Mouse (Mus musculus) B cell, adult 2 months (primary cell): ENCODE results near the gene Hoxa11.

Experiments
- DNase-seq, 2 experiments: peaks; one replicate each; pipeline ENCODE4 v3.0.0; 2022

The Hoxa11 gene

DNA sequence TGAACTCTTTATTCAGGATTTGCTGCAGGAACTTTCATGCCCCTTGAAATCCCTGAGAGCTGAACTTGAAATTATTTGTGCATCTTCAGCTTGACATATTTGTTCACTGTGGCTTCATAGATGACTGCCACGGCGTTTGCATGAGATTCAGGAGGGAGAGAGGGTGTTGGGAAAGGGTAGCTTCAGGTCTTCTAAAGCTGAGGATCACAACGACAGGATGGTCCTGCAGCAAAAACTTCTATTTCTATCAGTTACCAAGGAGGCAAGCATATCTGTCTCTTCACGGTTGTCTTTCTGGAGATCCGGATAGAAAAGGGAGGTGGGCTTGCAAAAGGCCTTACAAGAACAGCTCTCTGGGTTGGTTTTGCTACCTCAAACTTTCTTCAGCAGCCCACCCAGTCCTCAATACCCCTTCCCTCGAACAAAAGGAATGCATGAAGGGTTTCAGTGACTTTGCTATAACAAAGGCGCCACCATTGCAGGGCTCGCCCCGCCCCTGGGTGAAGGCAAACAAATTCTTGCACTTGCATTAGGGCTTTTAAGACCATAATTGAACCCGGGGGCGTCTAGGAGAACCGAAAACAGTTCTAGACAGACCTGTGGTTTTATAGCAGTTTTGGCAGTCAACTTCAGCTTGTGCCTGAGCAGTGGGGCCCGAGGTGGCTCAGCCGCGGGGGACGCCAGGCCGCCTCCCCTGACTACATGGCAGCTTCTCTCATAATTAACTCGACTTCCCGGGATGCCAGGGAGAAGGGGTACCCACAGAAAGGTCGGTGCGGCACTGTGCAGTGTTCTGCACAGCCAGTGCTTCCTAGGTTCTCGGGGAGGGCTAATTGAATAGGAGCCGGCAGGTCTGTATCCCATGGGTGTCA, 2.4 kb upstream of the Hoxa11 start:
- peak in 1 of 2 experiments; percentile 29 for DNase-seq

GRCm38 (mm10) chr6:52246916-52247315, 1.3 kb upstream of the Hoxa11 start:
- no peak for DNase-seq

- DNase-seq = peak; percentile 31 to 44
These were observed 793 bp upstream of the Hoxa11 start for GRCm38 (mm10) chr6:52246403-52246803.

- peak in 1 of 2 experiments; percentile 37 for DNase-seq
These were observed 412 bp downstream of the Hoxa11 start for GRCm38 (mm10) chr6:52245040-52245756.

- no peak for DNase-seq
These were observed 1.1 kb downstream of the Hoxa11 start for GRCm38 (mm10) chr6:52244471-52245039.

DNA sequence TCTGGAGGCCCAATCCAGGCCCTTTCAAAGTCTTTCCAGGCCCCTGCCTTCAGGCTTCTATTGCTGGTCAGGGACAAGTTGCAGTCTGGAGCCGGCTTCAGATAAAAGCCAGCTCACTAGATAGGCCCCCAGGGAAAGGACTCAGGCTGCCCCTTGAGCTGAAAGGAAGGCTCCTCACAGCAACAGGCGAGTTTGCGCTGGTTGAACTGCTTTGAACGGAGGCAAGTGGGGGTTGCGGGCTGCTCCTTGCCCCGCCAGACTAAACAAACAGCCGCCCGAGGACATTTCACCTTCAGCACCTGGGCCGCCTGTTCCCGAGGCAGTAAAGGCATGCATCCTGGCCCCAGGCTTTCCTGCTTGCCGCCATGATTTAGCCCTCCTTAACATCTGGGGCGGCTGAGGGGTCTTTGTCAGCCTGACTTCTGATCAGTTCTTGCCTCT, 1.9 kb downstream of the Hoxa11 start:
- DNase-seq = no peak

GRCm38 (mm10) chr6:52242801-52243332, 2.7 kb downstream of the Hoxa11 start:
- DNase-seq = no peak

- DNase-seq = no peak
These were observed 4.5 kb downstream of the Hoxa11 start for GRCm38 (mm10) chr6:52241001-52241621.

DNA sequence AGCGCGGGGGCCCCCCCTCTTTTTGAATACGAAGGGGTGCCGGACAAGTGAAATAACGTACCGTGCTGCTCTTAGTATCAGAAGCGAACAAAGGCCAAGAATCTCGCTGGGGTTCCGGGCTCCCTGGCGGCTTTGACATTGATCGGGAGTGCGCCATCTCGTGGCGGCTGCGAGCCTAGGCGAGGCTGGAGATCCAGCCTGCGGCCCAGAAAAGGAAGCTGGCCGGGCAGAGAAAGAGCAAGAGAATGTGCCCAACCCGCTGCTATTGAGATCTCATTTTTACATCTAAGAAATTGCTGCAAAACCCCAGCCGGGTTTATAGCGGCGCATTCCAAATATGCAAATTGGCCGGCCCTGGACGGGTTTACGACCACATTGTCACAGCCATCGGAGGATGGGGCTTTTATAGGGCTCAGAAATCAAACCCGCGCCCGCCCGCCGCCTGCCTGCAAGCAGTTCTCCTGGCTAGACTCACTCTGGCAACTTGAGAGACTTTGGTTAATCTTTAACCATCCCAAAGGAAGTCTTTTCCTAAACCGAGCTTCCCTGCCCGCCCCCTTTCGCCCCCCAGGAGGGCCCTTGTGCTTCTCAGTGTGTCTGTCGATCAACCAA, 5.1 kb downstream of the Hoxa11 start, which contains the start of gene Hoxa10:
Gene Hoxa10 (minus strand): TSS at position 466 of the 612 bp plus-strand sequence.
- DNase-seq = peak; percentile 85 to 87

GRCm38 (mm10) chr6:52239625-52240388, 5.8 kb downstream of the Hoxa11 start:
- no peak for DNase-seq

DNA sequence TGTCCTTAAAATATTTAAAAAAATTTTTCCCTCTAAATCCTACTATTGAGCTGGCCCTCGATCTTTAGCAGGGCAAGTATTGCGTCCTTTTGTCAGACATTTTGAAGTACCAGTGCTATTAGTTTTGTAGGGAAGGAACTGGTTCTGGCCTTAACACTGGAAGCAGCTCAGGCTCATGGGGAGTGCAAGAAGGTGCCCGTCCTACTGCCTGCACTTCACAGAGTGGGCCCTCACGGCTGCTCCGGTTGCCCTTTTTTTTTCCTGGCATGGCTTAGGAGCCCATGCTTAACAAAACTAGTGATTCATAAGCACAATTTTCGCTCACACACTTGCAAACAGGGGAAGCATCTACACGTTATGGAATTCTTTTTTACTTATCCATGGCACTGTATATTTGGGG, 6.6 kb downstream of the Hoxa11 start:
- no peak for DNase-seq

DNA sequence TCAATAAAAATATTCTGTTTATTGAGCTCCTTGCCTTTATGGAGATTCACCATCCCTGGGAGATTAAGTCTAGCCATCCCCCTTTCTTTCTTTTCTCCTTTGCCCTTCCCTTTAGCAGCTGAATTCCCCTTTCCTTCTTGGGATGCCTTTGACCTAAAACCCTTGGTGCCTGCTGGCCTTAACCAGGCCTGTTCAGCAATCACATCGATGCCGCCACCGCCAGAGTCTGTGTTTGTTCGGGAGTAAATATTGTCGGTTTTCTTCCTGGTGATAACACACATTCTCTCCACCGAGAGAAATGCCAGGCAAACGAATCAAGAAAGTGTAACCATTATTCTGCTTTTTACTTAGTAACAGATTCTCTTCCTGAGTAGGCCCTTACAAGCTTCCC, 7.5 kb downstream of the Hoxa11 start:
- no peak for DNase-seq

- no peak for DNase-seq
These were observed 8.1 kb downstream of the Hoxa11 start for GRCm38 (mm10) chr6:52237346-52238154.

GRCm38 (mm10) chr6:52236806-52237205, 8.8 kb downstream of the Hoxa11 start:
- no peak for DNase-seq

- DNase-seq = no peak
These were observed 9.7 kb downstream of the Hoxa11 start for GRCm38 (mm10) chr6:52235866-52236265.

- no peak for DNase-seq
These were observed 10.3 kb downstream of the Hoxa11 start for GRCm38 (mm10) chr6:52235267-52235666.

- no peak for DNase-seq
These were observed 11.0 kb downstream of the Hoxa11 start for GRCm38 (mm10) chr6:52234428-52235140.

- peak in 1 of 2 experiments; percentile 64 for DNase-seq
These were observed 11.8 kb downstream of the Hoxa11 start for GRCm38 (mm10) chr6:52233546-52234427.
